Mouse (Mus musculus): ENCODE results near the gene Atad1. TPM values are rescaled to one million over a fixed set of nuclear protein-coding genes. Genes with fewer than 3 reads are reported as not detected.
"Not testable (repeated sequence)": the region's sequence is repeated elsewhere in the genome, so short reads cannot be mapped to it uniquely, and the experiment has no call there.

Atad1 gene
- total RNA-seq, 2 experiments from 2014 or later, result 78.6 to 79.4 TPM

- intact Hi-C loops (cut with DNase I), result no loop called here
- no peak for DNase-seq (ENCODE audit: low spot score)
These were observed 37.4 kb downstream of the Atad1 start for GRCm38 (mm10) chr19:32702191-32702590.

GRCm38 (mm10) chr19:32696674-32697073, 42.9 kb downstream of the Atad1 start:
- no peak for DNase-seq (ENCODE audit: low spot score)
- intact Hi-C loops (cut with DNase I), result no loop called here

DNA sequence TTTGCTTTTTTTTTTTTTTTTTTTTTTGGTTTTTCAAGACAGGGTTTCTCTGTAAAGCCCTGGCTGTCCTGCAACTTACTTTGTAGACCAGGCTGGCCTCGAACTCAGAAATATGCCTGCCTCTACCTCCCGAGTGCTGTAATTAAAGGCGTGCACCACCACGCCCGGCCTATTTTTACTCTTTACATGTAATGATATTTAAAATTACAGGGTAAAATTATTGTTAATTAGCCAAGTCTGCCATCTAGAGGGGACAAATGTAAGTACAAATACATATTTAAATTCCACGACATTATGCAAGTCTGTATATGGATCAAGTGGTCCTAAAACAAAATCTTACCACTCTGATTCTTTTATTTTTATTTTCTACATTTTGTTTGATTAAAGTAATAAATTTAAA, 49.9 kb downstream of the Atad1 start:
- intact Hi-C loops (cut with DNase I), result loop anchor here (2.0 to 5.0 kb wide), 4 partner anchors 92 to 717 kb away; partner anchors contain the start of gene Papss2
- DNase-seq (ENCODE audit: low spot score), result no peak

GRCm38 (mm10) chr19:32688227-32688626, 51.4 kb downstream of the Atad1 start:
- DNase-seq (ENCODE audit: low spot score), result not testable (repeated sequence)
- intact Hi-C loops (cut with DNase I), result loop anchor here (2.0 to 5.0 kb wide), 3 partner anchors 91 to 187 kb away; partner anchors contain the start of gene Papss2

DNA sequence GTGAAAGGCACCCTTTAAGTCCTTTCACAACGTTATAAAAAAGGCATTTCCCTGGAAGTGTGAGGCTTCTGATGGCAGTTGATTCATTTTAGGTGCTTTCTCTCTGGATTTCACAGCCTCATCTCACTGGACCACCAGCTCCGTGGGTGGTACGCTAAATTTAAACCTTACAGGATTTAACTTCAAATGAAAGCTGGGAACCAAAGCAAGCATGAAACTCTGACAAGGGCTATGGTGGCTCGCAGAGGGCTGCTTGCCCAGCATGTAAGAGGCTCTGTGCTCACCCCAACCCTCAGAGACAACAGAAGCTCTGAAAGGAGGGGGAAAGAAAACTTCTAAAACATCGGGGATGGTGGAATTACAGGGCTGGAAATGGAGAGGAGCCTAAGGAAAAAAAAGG, 51.9 kb downstream of the Atad1 start:
- intact Hi-C loops (cut with DNase I), result loop anchor here (2.0 to 5.0 kb wide), 3 partner anchors 90 to 187 kb away; partner anchors contain the start of gene Papss2

GRCm38 (mm10) chr19:32683081-32683480, 56.5 kb downstream of the Atad1 start:
- intact Hi-C loops (cut with DNase I), result no loop called here
- no peak for DNase-seq (ENCODE audit: low spot score)

More for the DNA sequence above, 51.9 kb downstream of the Atad1 start:
- DNase-seq (ENCODE audit: low spot score), result no peak

DNA sequence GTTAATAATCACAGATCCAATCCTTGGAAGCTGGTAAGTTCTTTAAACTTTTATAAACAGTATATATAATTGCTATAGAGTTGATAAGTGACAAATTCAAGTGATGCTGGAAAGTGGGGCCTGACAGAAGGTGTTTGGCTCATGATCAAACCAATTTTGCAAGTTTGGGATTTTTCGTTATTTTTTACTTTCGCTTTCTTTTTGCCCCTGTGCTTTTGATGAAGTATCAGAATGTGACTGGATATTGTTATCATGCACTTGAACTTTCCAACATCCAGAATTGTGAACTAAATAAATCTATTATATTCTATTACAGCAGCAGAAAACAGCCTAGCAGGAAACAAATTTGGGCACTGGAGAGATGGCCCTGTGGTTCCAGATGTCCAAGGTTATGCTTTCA, 58.7 kb downstream of the Atad1 start:
- no peak for DNase-seq (ENCODE audit: low spot score)
- intact Hi-C loops (cut with DNase I), result no loop called here

GRCm38 (mm10) chr19:32675766-32676165, 63.8 kb downstream of the Atad1 start:
- no peak for DNase-seq (ENCODE audit: low spot score)
- intact Hi-C loops (cut with DNase I), result no loop called here

DNA sequence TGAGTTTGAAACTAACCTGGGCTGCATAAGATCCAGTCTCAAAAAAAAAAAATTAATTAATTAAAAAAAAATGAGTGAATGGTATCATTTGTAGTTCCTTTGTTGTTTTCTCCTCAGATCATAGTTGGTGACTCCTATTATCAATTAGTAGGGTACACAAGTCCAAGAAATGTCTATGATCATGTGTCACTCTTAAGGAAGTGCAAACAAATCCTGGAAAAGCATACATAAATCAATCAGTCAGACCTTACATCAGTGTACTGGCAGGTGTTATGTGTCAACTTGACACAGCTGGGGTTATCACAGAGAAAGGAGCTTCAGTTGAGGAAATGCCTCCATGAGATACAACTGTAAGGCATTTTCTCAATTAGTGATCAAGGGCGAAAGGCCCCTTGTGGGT, 71.8 kb downstream of the Atad1 start:
- DNase-seq (ENCODE audit: low spot score); intact Hi-C loops (cut with DNase I): not testable (repeated sequence)

- no peak for DNase-seq (ENCODE audit: low spot score)
- intact Hi-C loops (cut with DNase I), result no loop called here
These were observed 74.3 kb downstream of the Atad1 start for GRCm38 (mm10) chr19:32665243-32665642.

DNA sequence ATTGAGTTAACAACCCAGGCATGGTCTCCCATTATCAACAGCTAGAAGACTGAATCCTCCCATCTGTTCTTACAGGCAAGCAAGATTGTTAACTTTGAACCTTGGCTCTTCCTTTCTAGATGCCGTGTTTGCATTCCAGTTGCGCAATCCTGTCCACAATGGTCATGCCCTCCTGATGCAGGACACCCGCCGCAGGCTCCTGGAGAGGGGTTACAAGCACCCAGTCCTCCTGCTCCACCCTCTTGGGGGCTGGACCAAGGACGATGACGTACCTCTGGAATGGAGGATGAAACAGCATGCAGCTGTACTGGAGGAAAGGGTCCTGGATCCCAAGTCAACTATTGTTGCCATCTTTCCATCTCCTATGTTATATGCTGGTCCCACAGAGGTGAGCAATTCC, 76.7 kb downstream of the Atad1 start:
- DNase-seq (ENCODE audit: low spot score), result no peak

DNA sequence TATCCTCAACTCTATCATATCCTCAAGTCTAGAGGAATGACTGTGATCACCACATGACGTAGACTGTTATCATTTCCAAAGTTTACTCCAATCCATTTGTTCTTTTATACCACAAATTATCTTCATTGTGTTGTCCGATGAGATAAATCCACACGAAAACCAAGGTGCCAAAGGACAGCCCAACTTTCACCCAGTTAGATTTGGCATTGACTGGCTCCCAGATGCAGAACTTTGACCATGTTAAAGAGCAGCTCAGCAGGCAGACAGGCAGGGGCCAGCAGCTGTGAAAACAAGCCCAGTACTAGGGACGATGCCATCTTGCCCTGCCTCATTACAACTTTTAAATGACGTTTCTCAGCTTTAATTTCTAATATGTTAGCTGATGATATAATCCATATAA, 80.2 kb downstream of the Atad1 start:
- intact Hi-C loops (cut with DNase I), result no loop called here
- DNase-seq (ENCODE audit: low spot score), result no peak

More for the DNA sequence above, 76.7 kb downstream of the Atad1 start:
- intact Hi-C loops (cut with DNase I), result no loop called here

DNA sequence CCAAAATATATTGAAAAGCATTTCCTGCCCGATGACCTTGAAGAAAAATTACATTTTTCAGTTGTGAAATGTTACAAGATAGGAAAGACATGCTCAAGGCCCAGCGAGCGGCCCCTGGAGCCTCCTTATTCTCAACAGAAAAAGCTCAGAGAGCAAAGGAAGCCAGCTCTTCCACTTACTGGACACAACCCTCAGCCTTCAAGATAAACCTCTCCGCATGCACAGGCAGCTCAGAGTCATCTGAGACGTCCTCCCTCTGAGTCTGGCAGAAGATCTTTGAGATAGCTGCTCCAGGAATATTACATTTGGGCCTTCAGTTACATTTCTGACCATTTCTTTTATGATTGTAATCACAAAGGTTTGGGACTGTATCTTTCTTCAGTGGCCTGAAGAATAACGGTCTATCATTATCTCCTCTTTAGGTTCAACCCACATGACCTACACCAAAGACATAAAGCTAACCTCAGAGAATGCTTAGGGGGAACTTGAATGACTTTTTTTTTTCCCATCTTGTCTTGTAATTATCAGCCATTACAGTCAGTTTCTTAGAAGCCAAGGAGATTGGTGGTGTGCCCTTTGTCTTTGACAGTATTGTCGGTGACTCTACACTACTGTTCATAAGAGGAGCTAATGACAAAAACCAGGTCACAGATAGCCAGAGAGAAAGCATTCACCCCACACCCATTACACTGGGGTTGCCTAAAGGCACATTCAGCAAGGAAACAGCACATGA, 85.8 kb downstream of the Atad1 start:
- no peak for DNase-seq (ENCODE audit: low spot score)
- intact Hi-C loops (cut with DNase I), result no loop called here

- intact Hi-C loops (cut with DNase I), result no loop called here
These were observed 86.5 kb downstream of the Atad1 start for GRCm38 (mm10) chr19:32653122-32653521.

GRCm38 (mm10) chr19:32651046-32651445, 88.5 kb downstream of the Atad1 start:
- DNase-seq (ENCODE audit: low spot score), result no peak

More at GRCm38 (mm10) chr19:32653122-32653521, 86.5 kb downstream of the Atad1 start:
- no peak for DNase-seq (ENCODE audit: low spot score)

DNA sequence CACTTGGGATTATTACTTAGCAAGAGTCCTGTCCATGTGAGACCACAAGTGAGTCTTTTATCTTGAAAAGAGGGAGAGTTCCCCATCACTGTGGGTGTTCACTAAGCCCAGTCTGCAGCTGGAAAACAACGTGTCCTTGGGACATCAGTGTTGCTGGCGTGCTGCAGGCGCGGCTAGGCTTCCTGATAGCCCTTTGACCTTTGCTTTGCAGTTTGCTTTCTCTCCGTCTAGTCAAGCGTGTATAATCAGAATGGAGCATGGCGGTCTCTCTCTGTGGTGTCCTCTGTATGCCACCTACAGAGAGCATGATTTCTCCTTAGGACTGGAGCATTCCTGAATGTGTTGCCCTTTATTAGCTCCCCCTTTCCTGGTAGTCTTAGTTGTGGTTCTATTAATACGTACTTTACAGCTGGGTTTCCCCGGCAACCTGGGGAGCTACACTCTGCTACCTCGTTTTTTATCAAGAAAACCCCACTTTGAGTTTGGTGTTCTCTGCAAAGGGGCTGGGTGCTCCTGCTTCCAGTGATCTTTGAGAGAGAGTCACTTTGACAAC, 91.5 kb downstream of the Atad1 start:
- no peak for DNase-seq (ENCODE audit: low spot score)
- intact Hi-C loops (cut with DNase I), result no loop called here

More at GRCm38 (mm10) chr19:32651046-32651445, 88.5 kb downstream of the Atad1 start:
- intact Hi-C loops (cut with DNase I), result no loop called here

DNA sequence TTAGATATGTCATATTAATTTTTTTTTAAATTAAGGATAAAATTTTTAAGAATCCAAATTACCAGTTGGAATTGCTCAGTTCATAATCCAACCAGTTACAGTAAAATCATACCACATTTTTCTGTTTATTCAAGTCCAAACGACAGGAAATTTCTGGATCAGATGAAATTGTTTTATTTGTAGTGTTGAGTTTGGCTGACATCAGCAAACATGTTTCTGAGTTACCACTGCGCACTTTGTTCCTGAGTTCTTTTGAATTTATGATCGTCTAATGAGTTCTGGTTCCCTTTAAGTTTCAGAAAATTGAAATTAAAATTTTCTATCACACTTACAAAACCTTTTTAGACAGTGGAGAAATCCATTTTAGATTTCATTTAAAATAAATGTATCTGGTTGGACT, 93.2 kb downstream of the Atad1 start:
- intact Hi-C loops (cut with DNase I), result no loop called here
- no peak for DNase-seq (ENCODE audit: low spot score)

DNA sequence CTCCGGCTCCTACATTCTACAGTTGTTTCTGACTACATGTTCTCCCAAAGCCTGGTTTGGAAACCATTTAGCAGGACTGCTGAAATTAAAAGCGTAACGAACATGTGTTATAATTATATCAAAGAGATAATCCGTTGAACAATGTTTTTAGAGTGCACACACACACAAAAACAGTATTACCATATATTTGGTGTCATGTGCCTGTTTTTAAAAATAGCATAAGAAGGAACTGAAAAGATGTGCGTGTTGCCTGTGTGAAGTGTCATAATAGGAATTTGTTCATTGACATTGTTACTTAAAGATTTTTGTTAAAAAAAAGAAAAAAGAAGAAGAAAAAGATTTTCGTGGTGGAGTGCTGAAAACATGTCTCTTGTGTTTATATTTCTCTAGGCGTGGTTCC, 93.6 kb downstream of the Atad1 start:
- DNase-seq (ENCODE audit: low spot score), result no peak
- intact Hi-C loops (cut with DNase I), result no loop called here

DNA sequence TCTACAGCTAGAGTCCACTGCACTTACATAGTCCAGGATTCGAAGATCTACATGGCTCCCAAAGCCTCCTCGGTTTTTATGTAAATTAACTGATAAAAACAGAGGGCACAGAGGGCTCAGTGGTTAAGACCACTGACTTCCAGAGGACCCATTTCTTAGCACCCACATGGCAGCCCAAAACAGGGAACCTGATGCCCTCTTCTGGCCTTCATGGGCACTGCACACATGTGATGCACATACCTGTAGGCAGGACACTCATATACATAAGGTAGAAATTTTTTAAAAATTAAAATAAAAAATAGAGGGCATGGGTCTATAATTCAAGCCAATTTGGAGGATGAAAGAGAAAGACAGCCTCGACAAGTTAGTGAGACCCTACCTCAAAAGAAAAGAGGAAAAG, 95.9 kb downstream of the Atad1 start:
- DNase-seq (ENCODE audit: low spot score), result no peak
- intact Hi-C loops (cut with DNase I), result no loop called here

DNA sequence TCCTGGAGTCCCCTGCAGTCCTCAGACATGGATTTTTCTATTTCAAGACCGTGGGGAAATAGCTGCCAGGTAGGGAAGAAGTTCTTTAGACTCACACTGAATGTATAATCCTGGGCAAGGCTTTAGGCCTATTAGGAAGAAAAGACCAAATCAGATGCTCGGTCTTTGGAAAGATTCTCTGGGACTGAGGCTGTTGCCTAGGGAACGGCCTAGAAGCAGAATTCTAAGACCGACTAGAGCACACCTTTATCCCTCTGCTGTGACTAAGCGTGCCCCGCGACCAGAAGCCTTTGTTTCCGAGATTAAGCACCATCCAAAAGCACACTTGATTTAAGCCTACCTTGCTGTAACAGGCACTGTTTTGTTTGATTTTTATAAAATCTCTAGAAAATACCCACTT, 97.6 kb downstream of the Atad1 start:
- intact Hi-C loops (cut with DNase I), result no loop called here
- no peak for DNase-seq (ENCODE audit: low spot score)

- DNase-seq (ENCODE audit: low spot score), result no peak
- intact Hi-C loops (cut with DNase I), result no loop called here
These were observed 98.1 kb downstream of the Atad1 start for GRCm38 (mm10) chr19:32641535-32641934.

Measured in heart, postnatal 25 days (tissue).